Mouse (Mus musculus): ENCODE measurements around the gene Tcte2. TPM values are rescaled to one million over a fixed set of nuclear protein-coding genes. Genes with fewer than 3 reads are reported as not detected.

Gene Tcte2
- polyA plus RNA-seq, 1 experiment from 2014 or later = 1.2 TPM

DNA sequence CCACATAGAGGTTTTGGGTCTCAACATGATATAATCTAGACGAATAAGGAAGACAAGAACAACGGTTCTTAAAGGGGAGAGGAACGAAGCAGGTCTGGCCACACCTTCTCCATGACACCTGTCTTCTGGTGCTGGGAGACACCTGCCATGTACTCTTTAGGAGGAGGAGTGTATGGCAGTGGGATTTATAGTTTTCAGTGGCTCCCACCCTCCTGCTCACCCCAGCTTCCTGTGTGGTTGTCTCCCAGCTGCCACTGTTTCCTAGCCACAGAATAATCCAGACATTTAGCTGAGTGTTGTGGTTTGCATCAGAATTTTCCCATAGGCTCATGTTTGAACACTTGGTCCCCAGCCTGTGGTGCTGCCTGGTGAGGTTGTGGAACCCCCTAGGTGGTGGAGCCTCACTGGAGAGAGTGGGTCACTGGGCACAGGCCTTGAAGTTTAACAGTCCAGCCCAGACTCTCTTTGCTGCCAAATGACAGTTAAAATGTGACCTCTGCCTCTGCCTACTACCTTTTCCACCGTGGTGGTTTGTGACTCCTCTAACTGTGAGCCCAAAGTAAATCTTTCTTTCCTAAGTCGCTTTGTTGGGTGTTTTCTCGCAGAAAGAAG lies 86.8 kb downstream of the Tcte2 start:
- H3K4me2 ChIP-seq = no peak overlapping the region
- H3K27me3 ChIP-seq (replicated peaks; ENCODE audit: control insufficient read depth, insufficient read depth, low read length) = no peaks in the 10 kb centered on the region
- 63% methylated on average over 6 of the region's 6 CpGs for WGBS
- DNase-seq (ENCODE audit: low spot score) (no peak), ATAC-seq (replicated peaks; ENCODE audit: low FRiP score) (no peak)
- H3K4me3 ChIP-seq (ENCODE audit: low read depth, low read length) = no peak overlapping the region
- H3K27ac ChIP-seq (ENCODE audit: low read depth, low read length) = no peak overlapping the region
- H3K36me3 ChIP-seq (ENCODE audit: control insufficient read depth, insufficient read depth, low read length) = no peaks in the 10 kb centered on the region
- H3K9me3 ChIP-seq (ENCODE audit: control insufficient read depth, low read length) = no peaks in the 10 kb centered on the region
- H3K4me1 ChIP-seq (replicated peaks; ENCODE audit: control insufficient read depth, insufficient read depth, low read length) = no peaks in the 10 kb centered on the region
- no peak overlapping the region for H3K9ac ChIP-seq (ENCODE audit: low read depth, low read length)

- no peak overlapping the region for H3K9ac ChIP-seq (ENCODE audit: low read depth, low read length)
- WGBS = 81% methylated on average over 4 of the region's 4 CpGs
- H3K9me3 ChIP-seq (ENCODE audit: control insufficient read depth, low read length) = no peaks in the 10 kb centered on the region
- no peak overlapping the region for H3K27ac ChIP-seq (ENCODE audit: low read depth, low read length)
- no peak overlapping the region for H3K4me3 ChIP-seq (ENCODE audit: low read depth, low read length)
- H3K4me2 ChIP-seq = no peak overlapping the region
- ATAC-seq (replicated peaks; ENCODE audit: low FRiP score) = no peak; the same call in 1 of the 2 replicates
- H3K27me3 ChIP-seq (replicated peaks; ENCODE audit: control insufficient read depth, insufficient read depth, low read length) = no peaks in the 10 kb centered on the region; the same call in 1 of the 2 replicates
- no peaks in the 10 kb centered on the region for H3K36me3 ChIP-seq (ENCODE audit: control insufficient read depth, insufficient read depth, low read length)
- H3K4me1 ChIP-seq (replicated peaks; ENCODE audit: control insufficient read depth, insufficient read depth, low read length) = peaks cover 4% of the 10 kb centered on the region
- no peak for DNase-seq (ENCODE audit: low spot score)
These were observed 89.9 kb downstream of the Tcte2 start for GRCm38 (mm10) chr17:13671732-13672131.

- no peaks in the 10 kb centered on the region; the same call in 1 of the 2 replicates for H3K27me3 ChIP-seq (replicated peaks; ENCODE audit: control insufficient read depth, insufficient read depth, low read length)
- no peaks in the 10 kb centered on the region for H3K9me3 ChIP-seq (ENCODE audit: control insufficient read depth, low read length)
- DNase-seq (ENCODE audit: low spot score) (no peak), ATAC-seq (replicated peaks; ENCODE audit: low FRiP score) (no peak)
- H3K4me2 ChIP-seq = no peak overlapping the region
- H3K4me3 ChIP-seq (ENCODE audit: low read depth, low read length) = no peak overlapping the region
- H3K36me3 ChIP-seq (ENCODE audit: control insufficient read depth, insufficient read depth, low read length) = no peaks in the 10 kb centered on the region
- H3K27ac ChIP-seq (ENCODE audit: low read depth, low read length) = no peak overlapping the region
- H3K4me1 ChIP-seq (replicated peaks; ENCODE audit: control insufficient read depth, insufficient read depth, low read length) = peaks cover 4% of the 10 kb centered on the region
- H3K9ac ChIP-seq (ENCODE audit: low read depth, low read length) = no peak overlapping the region
These were observed 91.4 kb downstream of the Tcte2 start for GRCm38 (mm10) chr17:13670227-13670626.

- H3K27ac ChIP-seq (ENCODE audit: low read depth, low read length) = no peak overlapping the region
- DNase-seq (ENCODE audit: low spot score) = no peak
These were observed 92.4 kb downstream of the Tcte2 start for GRCm38 (mm10) chr17:13669206-13669605.

GRCm38 (mm10) chr17:13668052-13669015 lies 93.3 kb downstream of the Tcte2 start:
- no peaks in the 10 kb centered on the region for H3K36me3 ChIP-seq (ENCODE audit: control insufficient read depth, insufficient read depth, low read length)
- ATAC-seq (replicated peaks; ENCODE audit: low FRiP score) (no peak), DNase-seq (ENCODE audit: low spot score) (no peak)
- H3K9ac ChIP-seq (ENCODE audit: low read depth, low read length) = no peak overlapping the region
- H3K4me2 ChIP-seq = no peak overlapping the region
- 20% methylated on average over 16 of the region's 16 CpGs for WGBS
- no peak overlapping the region for H3K4me3 ChIP-seq (ENCODE audit: low read depth, low read length)
- H3K27ac ChIP-seq (ENCODE audit: low read depth, low read length) = no peak overlapping the region
- H3K4me1 ChIP-seq (replicated peaks; ENCODE audit: control insufficient read depth, insufficient read depth, low read length) = peaks cover 4% of the 10 kb centered on the region
- no peaks in the 10 kb centered on the region for H3K9me3 ChIP-seq (ENCODE audit: control insufficient read depth, low read length)
- no peaks in the 10 kb centered on the region; the same call in 1 of the 2 replicates for H3K27me3 ChIP-seq (replicated peaks; ENCODE audit: control insufficient read depth, insufficient read depth, low read length)

More at GRCm38 (mm10) chr17:13669206-13669605, 92.4 kb downstream of the Tcte2 start:
- Histone ChIP-seq H3K4me1 (replicated peaks; ENCODE audit: control insufficient read depth, insufficient read depth, low read length) (peaks cover 4% of the 10 kb centered on the region), H3K4me2 (no peak overlapping the region), H3K9ac (ENCODE audit: low read depth, low read length) (no peak overlapping the region), H3K9me3 (ENCODE audit: control insufficient read depth, low read length) (no peaks in the 10 kb centered on the region), H3K36me3 (ENCODE audit: control insufficient read depth, insufficient read depth, low read length) (no peaks in the 10 kb centered on the region), H3K27me3 (replicated peaks; ENCODE audit: control insufficient read depth, insufficient read depth, low read length) (no peaks in the 10 kb centered on the region; the same call in 1 of the 2 replicates), H3K4me3 (ENCODE audit: low read depth, low read length) (no peak overlapping the region)
- WGBS = 34% methylated on average over 8 of the region's 8 CpGs
- no peak for ATAC-seq (replicated peaks; ENCODE audit: low FRiP score)

DNA sequence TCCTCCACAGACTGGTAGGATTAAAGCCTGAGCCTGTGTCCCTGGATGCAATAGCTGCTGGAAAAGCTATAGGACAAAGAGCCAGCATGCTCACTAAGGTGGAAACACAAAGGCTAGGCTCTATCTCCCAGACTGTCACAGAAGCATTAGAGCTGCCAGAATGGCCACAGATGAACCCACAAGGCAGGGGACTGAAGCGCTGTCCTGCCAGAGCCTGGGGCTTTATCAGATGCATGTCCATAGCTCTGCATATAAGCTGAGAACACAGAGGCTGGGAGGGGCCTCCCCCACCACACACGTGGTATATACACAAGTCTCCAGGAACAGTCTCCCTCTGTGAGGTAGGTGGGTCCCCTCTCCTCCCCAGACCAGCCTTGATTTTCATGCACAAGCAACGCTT lies 94.6 kb downstream of the Tcte2 start:
- Histone ChIP-seq H3K4me1 (replicated peaks; ENCODE audit: control insufficient read depth, insufficient read depth, low read length) (peaks cover 4% of the 10 kb centered on the region), H3K4me3 (ENCODE audit: low read depth, low read length) (no peak overlapping the region), H3K27me3 (replicated peaks; ENCODE audit: control insufficient read depth, insufficient read depth, low read length) (no peaks in the 10 kb centered on the region; the same call in 1 of the 2 replicates), H3K9me3 (ENCODE audit: control insufficient read depth, low read length) (no peaks in the 10 kb centered on the region), H3K36me3 (ENCODE audit: control insufficient read depth, insufficient read depth, low read length) (no peaks in the 10 kb centered on the region), H3K4me2 (no peak overlapping the region), H3K27ac (ENCODE audit: low read depth, low read length) (no peak overlapping the region), H3K9ac (ENCODE audit: low read depth, low read length) (no peak overlapping the region)
- no peak for DNase-seq (ENCODE audit: low spot score)
- 58% methylated on average over 3 of the region's 3 CpGs for WGBS
- ATAC-seq (replicated peaks; ENCODE audit: low FRiP score) = no peak

DNA sequence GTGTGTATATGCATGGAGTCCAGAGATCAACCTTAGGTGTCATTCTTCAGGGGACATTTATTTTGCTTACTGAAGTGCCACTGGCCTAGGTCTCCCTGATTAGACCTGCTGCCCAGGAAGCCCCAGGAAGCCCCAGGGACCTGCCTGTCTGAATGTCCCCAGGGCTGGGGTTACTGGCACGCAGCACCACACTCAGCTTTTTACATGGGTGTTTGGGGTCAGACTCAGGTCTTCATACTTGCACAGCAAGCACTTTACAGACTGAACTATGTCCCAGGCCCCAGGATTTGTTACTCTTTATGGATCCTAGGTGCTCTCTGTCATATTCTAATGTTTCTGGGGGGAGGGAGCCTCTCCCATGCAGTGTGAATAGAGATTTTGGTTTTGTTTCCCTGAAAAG lies 95.9 kb downstream of the Tcte2 start:
- WGBS = 70% methylated on average over 1 of the region's 1 CpGs
- no peak for DNase-seq (ENCODE audit: low spot score)
- no peaks in the 10 kb centered on the region; the same call in 1 of the 2 replicates for H3K27me3 ChIP-seq (replicated peaks; ENCODE audit: control insufficient read depth, insufficient read depth, low read length)

GRCm38 (mm10) chr17:13663386-13664166 lies 98.0 kb downstream of the Tcte2 start:
- no peak overlapping the region for H3K4me3 ChIP-seq (ENCODE audit: low read depth, low read length)
- H3K36me3 ChIP-seq (ENCODE audit: control insufficient read depth, insufficient read depth, low read length) = no peaks in the 10 kb centered on the region
- 74% methylated on average over 13 of the region's 13 CpGs for WGBS
- ATAC-seq (replicated peaks; ENCODE audit: low FRiP score) (no peak), DNase-seq (ENCODE audit: low spot score) (no peak)
- no peak overlapping the region for H3K27ac ChIP-seq (ENCODE audit: low read depth, low read length)
- H3K9me3 ChIP-seq (ENCODE audit: control insufficient read depth, low read length) = no peaks in the 10 kb centered on the region
- no peak overlapping the region for H3K9ac ChIP-seq (ENCODE audit: low read depth, low read length)
- H3K4me2 ChIP-seq = no peak overlapping the region
- peaks cover 4% of the 10 kb centered on the region for H3K4me1 ChIP-seq (replicated peaks; ENCODE audit: control insufficient read depth, insufficient read depth, low read length)
- H3K27me3 ChIP-seq (replicated peaks; ENCODE audit: control insufficient read depth, insufficient read depth, low read length) = no peaks in the 10 kb centered on the region; the same call in 1 of the 2 replicates

More for the DNA sequence above, 95.9 kb downstream of the Tcte2 start:
- no peak overlapping the region for H3K4me3 ChIP-seq (ENCODE audit: low read depth, low read length)
- H3K27ac ChIP-seq (ENCODE audit: low read depth, low read length) = no peak overlapping the region
- H3K9ac ChIP-seq (ENCODE audit: low read depth, low read length) = no peak overlapping the region
- no peak overlapping the region for H3K4me2 ChIP-seq
- ATAC-seq (replicated peaks; ENCODE audit: low FRiP score) = no peak
- H3K9me3 ChIP-seq (ENCODE audit: control insufficient read depth, low read length) = no peaks in the 10 kb centered on the region
- H3K4me1 ChIP-seq (replicated peaks; ENCODE audit: control insufficient read depth, insufficient read depth, low read length) = peaks cover 4% of the 10 kb centered on the region
- no peaks in the 10 kb centered on the region for H3K36me3 ChIP-seq (ENCODE audit: control insufficient read depth, insufficient read depth, low read length)
